Mouse (Mus musculus) CH12.LX (cell line): ENCODE data around the gene Bhlhe40. TPM values are rescaled to one million over a fixed set of nuclear protein-coding genes. Genes with fewer than 3 reads are reported as not detected.

ENCODE experiments used
- DNase-seq: peaks from one replicate; pipeline ENCODE4 v3.0.0-alpha.2; 2013; ENCODE audit errors: extremely low read depth
- H3K27ac ChIP-seq: 2 replicates; pipeline ENCODE4 v1.5.1; 2012; ENCODE audit warnings: low read depth, mild to moderate bottlenecking, control low read depth, moderate library complexity; ENCODE audit not compliant: insufficient read depth
- H3K27me3 ChIP-seq: replicated peaks from 2 replicates; pipeline ENCODE3; 2012; ENCODE audit warnings: inconsistent platforms
- H3K36me3 ChIP-seq, 2 experiments: replicated peaks in 1 of 2; 2 replicates each; pipeline versions ENCODE3 to v1.6.1; 2012; ENCODE audit warnings: inconsistent platforms in 1 of 2, low read length in 1 of 2, mild to moderate bottlenecking in 1 of 2, mixed read lengths in 1 of 2, moderate library complexity in 1 of 2; ENCODE audit not compliant: control insufficient read depth in 1 of 2, insufficient read depth in 1 of 2
- H3K4me1 ChIP-seq, 2 experiments: 2 replicates each; pipeline ENCODE4 v1.6.1; 2012; ENCODE audit warnings: inconsistent platforms in 1 of 2, moderate library complexity in 1 of 2; ENCODE audit not compliant: insufficient read depth in 2 of 2, control insufficient read depth in 1 of 2
- H3K4me2 ChIP-seq: 2 replicates; pipeline ENCODE4 v1.6.1; 2012; ENCODE audit warnings: low read depth, mild to moderate bottlenecking, control low read depth; ENCODE audit not compliant: poor library complexity, insufficient read depth, severe bottlenecking
- H3K4me3 ChIP-seq, 3 experiments: fragments of 150-350 bp in 1 of 3; sonication (generic) in 1 of 3; replicated peaks in 1 of 3; 2 replicates each; pipeline versions ENCODE3 to v1.5.1; 2011 to 2012; ENCODE audit warnings: low read depth in 2 of 3, low read length in 2 of 3, mild to moderate bottlenecking in 2 of 3, moderate library complexity in 2 of 3, control low read depth in 1 of 3, improper control_type of control experiment in 1 of 3, inconsistent platforms in 1 of 3, mixed read lengths in 1 of 3; ENCODE audit not compliant: poor library complexity in 1 of 3
- H3K79me2 ChIP-seq: replicated peaks from 2 replicates; pipeline ENCODE4 v1.6.1; 2012; ENCODE audit warnings: mild to moderate bottlenecking, moderate library complexity; ENCODE audit not compliant: control insufficient read depth, poor library complexity, insufficient read depth, severe bottlenecking; ENCODE audit errors: extremely low read depth
- H3K9ac ChIP-seq: 2 replicates; pipeline ENCODE4 v1.6.1; 2012; ENCODE audit warnings: low read depth, mild to moderate bottlenecking, control low read depth, moderate library complexity; ENCODE audit not compliant: insufficient read depth
- H3K9me3 ChIP-seq: replicated peaks from 2 replicates; pipeline ENCODE3; 2012; ENCODE audit warnings: low read length, inconsistent platforms, mixed read lengths
- CTCF ChIP-seq, 2 experiments: IDR thresholded peaks in 1 of 2; conservative IDR thresholded peaks in 1 of 2; 2 replicates each; pipeline ENCODE4 v1.5.1; 2011 to 2012; ENCODE audit warnings: low read depth in 2 of 2, low read length in 2 of 2, improper control_type of control experiment in 1 of 2, inconsistent platforms in 1 of 2, mild to moderate bottlenecking in 1 of 2, moderate library complexity in 1 of 2
- EP300 ChIP-seq: IDR thresholded peaks from 2 replicates; pipeline ENCODE4 v1.6.1; 2011; ENCODE audit warnings: low read length, improper control_type of control experiment
- HCFC1 ChIP-seq: IDR thresholded peaks from 2 replicates; pipeline ENCODE4 v1.6.1; 2012; ENCODE audit warnings: low read depth, mild to moderate bottlenecking, inconsistent platforms, low read length, improper control_type of control experiment
- IRF4 ChIP-seq: IDR thresholded peaks from 2 replicates; pipeline ENCODE4 v1.6.1; 2014; ENCODE audit warnings: low read depth, mild to moderate bottlenecking, inconsistent platforms, low read length, improper control_type of control experiment
- MXI1 ChIP-seq: IDR thresholded peaks from 2 replicates; pipeline ENCODE4 v1.6.1; 2011; ENCODE audit warnings: mild to moderate bottlenecking, low read depth, low read length, improper control_type of control experiment
- PAX5 ChIP-seq: IDR thresholded peaks from 2 replicates; pipeline ENCODE4 v1.6.1; 2012; ENCODE audit warnings: low read length, inconsistent platforms, mixed read lengths
- RCOR1 ChIP-seq: conservative IDR thresholded peaks from 2 replicates; pipeline ENCODE4 v1.6.1; 2012; ENCODE audit warnings: low read depth, mild to moderate bottlenecking, inconsistent platforms, low read length, improper control_type of control experiment
- TCF12 ChIP-seq: IDR thresholded peaks from 2 replicates; pipeline ENCODE4 v1.6.1; 2014; ENCODE audit warnings: low read depth, mild to moderate bottlenecking, inconsistent platforms, low read length, improper control_type of control experiment
- dilution Hi-C: fragments of 300-500 bp; cut with MboI; formaldehyde crosslinking; loops from 2 replicates; pipeline ENCODE4 v1.14.3; 2020; ENCODE audit warnings: low sequenced_read_pairs; ENCODE audit not compliant: extremely low pct_unique_long_range_greater_than_20kb, extremely low pct_ligation_motif_present
- in situ Hi-C: fragments of 300-500 bp; cut with MboI; formaldehyde crosslinking; loops from 3 replicates; pipeline ENCODE4 v1.14.3; 2019; ENCODE audit warnings: low sequenced_read_pairs, low pct_ligation_motif_present, low pct_unique_long_range_greater_than_20kb, mixed read lengths
- polyA plus RNA-seq: library from polyadenylated mRNA; unstranded; fragments of >175 nt; gene quantifications from 2 replicates; pipeline ENCODE4 v1.2.1, GENCODE M21; 2012; ENCODE audit warnings: low read depth; ENCODE audit not compliant: insufficient read length
- total RNA-seq, 2 experiments: library from RNA; depleted of rRNA; stranded (reverse); fragments of 300-350 nt in 1 of 2; fragments of >200 nt in 1 of 2; gene quantifications; 2 replicates each; pipeline ENCODE4 v1.2.3; 2012 to 2014

Gene Bhlhe40
- total and polyA plus RNA-seq, 3 experiments, result 55.4 to 130 (median 117) TPM

DNA sequence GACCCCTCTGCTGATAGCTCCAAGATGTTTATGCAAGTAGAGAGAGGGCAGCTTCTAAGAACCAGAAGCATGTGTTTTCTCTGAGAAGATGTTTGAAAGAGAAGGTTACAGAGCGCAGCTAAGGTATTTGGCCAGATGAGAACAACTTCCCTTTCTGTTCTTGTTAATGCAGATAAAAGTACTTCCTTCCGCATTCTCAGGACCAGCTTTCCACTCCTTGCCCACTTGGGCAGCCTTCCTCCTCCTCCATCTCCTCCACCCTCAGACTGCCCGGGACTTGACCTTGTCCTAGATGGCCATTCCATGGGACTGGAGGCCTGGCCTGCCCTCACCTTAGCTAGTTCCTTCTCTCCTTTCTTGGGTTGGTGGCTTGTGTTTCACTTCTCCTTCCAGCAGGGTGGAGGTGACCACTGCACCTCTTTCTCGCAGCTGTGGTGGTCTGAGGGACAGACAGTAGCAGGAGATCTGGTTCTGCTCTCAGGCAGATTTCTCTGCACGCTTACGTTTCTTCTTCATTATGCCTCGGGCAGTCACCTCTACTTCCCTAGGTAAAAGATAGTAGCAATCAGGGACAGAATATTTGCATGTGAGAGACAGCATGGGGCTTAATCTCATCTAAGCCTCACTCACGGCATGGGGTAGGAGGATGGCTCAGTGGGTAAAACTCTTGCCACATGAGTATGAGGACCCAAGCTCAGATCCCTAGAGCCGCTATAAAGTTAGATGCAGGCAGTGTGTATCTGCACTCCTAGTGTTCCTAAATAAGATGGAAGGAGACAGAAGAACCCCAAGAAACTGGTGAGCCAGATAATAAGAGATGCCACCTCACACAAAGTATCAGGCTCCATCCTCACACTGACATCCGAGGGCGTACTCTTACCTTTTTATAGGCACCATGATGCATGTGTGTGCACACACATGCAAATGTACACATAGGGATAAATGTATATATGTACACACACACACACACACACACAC lies 35.7 kb downstream of the Bhlhe40 start (continued):
- peak; percentile 92; the same call in 1 of the 2 replicates for TF ChIP-seq RCOR1

- TF ChIP-seq PAX5, result no peak
- no peak for TF ChIP-seq CTCF (conservative IDR thresholded peaks at IDR 0.05 in 1 of 2, IDR thresholded peaks at IDR 0.05 in 1 of 2; ENCODE audit: low read depth in 2 of 2, low read length in 2 of 2)
- peak; percentile 17; the same call in 1 of the 2 replicates for TF ChIP-seq EP300
- TF ChIP-seq HCFC1, result no peak
- TF ChIP-seq IRF4, result peak; percentile 61; the same call in 1 of the 2 replicates
- Histone ChIP-seq H3K4me3 (peak overlapping the region in 1 of 3 experiments; percentile 28), H3K4me1 (peaks cover 51 to 91% of the 10 kb centered on the region in 2 experiments), H3K4me2 (peak overlapping the region; percentile 77; the same call in 1 of the 2 replicates), H3K27ac (peak overlapping the region; percentile 96), H3K79me2 (no peaks in the 10 kb centered on the region), H3K27me3 (no peaks in the 10 kb centered on the region), H3K9me3 (no peaks in the 10 kb centered on the region), H3K36me3 (no peaks in the 10 kb centered on the region), H3K9ac (peak overlapping the region; percentile 18; the same call in 1 of the 2 replicates)
- no peak for DNase-seq
- in situ Hi-C loops, result no loop called here
- dilution Hi-C loops, result no loop called here
Measured at GRCm38 (mm10) chr6:108696822-108697202, 36.4 kb downstream of the Bhlhe40 start.

- Histone ChIP-seq H3K9me3 (no peaks in the 10 kb centered on the region), H3K4me1 (peaks cover 56 to 95% of the 10 kb centered on the region in 2 experiments), H3K27ac (peak overlapping the region; percentile 96), H3K36me3 (no peaks in the 10 kb centered on the region), H3K27me3 (no peaks in the 10 kb centered on the region), H3K79me2 (no peaks in the 10 kb centered on the region), H3K4me2 (no peak overlapping the region), H3K9ac (no peak overlapping the region), H3K4me3 (no peak overlapping the region)
- DNase-seq, result no peak
- dilution Hi-C loops, result no loop called here
- in situ Hi-C loops, result no loop called here
- TF ChIP-seq EP300 (no peak), TCF12 (0 out of 2 replicates have a peak, but pooled peaks have one; percentile 14)
Measured at GRCm38 (mm10) chr6:108697345-108697744, 36.9 kb downstream of the Bhlhe40 start.

- Histone ChIP-seq H3K27ac (no peak overlapping the region), H3K79me2 (no peaks in the 10 kb centered on the region), H3K9ac (no peak overlapping the region), H3K4me3 (no peak overlapping the region), H3K9me3 (no peaks in the 10 kb centered on the region), H3K4me1 (peaks cover 55 to 97% of the 10 kb centered on the region in 2 experiments), H3K27me3 (no peaks in the 10 kb centered on the region)
- in situ Hi-C loops, result no loop called here
- TF ChIP-seq EP300 (no peak), MXI1 (no peak)
- TF ChIP-seq, all 38 proteins: peak for 0
- H3K36me3 ChIP-seq, result no peaks in the 10 kb centered on the region
- DNase-seq, result no peak
- H3K4me2 ChIP-seq, result no peak overlapping the region
- dilution Hi-C loops, result no loop called here
Measured at GRCm38 (mm10) chr6:108698343-108698870, 38.0 kb downstream of the Bhlhe40 start.
